Mouse (Mus musculus): ENCODE data around the gene Rnf169.

DNA sequence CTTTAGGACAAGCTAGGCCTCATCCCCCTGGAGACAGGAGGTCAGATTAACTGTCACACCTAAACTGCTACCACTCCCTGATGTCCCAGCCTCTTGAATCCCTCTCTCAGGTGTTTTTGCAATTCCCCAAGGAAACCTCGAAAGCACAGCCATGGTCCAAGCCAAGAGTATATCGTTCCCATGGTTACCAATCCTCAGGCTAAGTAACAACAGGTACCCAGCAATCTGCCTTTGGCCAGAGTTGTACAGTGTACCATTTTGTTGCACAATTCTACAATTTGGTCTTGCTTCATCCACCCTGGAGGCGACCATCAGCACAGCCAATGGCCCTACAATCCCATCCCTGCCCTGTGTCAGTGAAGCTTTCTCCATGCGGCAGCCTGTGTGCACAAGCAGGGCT is 83.3 kb downstream of the Rnf169 start:
- TF ChIP-seq CTCF (IDR thresholded peaks at IDR 0.05; ENCODE audit: borderline replicate concordance, control insufficient read depth, extremely low read depth, insufficient read depth, low read length, poor library complexity), result no peak
- no peak for TF ChIP-seq POLR2A (IDR thresholded peaks at IDR 0.05; ENCODE audit: control insufficient read depth, extremely low read depth, insufficient read depth, low read length, poor library complexity)

Data from thymus, adult 2 months (tissue).